Mouse (Mus musculus) embryo, embryonic 10.5 days (tissue): Measurements from ENCODE around the gene Pdk4.

Experiments used
- DNase-seq: peaks from one replicate; pipeline ENCODE4 v3.0.0-alpha.2; 2015; ENCODE audit warnings: low spot score

Gene Pdk4

DNA sequence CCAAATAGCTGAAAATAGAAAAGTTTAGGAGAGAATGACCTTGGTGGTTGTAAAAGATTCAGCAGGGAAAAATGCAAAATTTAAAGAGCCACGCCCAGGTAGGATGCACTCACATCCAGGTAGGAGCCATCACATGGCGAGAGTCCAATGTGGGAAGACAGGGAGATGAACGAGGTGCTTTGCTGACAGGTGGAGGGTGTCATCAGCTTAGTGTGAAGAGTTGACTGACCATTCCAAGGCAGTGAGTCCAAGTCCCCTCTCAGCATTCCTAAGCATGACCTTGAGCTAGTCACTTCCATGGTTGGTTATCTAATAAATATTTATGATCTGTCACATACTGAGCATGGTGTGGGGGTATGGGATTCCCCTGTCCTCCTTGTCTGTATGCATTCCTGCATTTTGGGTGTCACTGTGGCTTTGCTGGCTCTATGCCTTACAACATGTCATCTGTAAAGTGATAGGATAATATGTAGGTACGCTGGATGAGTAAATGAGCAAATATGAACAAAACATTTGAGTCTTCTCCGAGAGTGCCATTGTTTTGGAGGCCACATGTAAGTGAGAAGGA lies 51.7 kb downstream of the Pdk4 start:
- no peak for DNase-seq

DNA sequence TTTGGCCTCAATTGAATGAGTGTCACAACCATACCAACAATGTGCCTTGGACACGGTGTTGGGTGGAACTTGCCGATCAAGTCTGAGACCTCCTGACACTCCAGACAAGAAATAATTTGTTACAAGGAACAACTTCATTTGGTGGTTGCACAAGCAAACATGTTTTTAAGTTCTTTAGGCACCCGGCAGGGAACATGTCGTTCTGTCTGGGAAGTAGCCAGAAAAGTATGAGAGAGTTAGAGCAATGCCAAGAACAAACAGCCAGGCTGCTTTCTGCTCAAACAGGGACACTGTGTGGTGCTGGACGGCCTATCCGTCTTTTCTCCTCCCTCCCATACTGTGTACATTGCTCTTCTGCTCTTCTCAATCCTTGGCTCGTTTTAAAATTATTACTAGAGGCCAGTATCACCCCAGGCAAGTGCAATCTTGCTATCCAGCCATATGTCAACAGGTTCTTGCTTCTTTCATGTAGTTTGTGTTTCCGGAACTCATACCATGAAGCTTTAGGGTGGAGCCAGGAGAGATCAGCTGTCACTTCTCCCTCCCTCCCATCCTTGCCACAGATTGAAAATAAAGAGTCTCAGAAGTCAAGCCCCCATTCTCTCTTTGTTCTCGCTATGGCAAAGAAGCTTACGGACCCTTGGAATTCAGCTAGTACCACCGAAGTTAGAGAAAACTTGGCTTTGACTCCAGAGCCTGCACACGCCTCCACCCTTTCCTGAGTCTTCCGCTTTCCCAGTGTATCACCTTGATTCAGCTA lies 52.8 kb downstream of the Pdk4 start:
- no peak for DNase-seq

DNA sequence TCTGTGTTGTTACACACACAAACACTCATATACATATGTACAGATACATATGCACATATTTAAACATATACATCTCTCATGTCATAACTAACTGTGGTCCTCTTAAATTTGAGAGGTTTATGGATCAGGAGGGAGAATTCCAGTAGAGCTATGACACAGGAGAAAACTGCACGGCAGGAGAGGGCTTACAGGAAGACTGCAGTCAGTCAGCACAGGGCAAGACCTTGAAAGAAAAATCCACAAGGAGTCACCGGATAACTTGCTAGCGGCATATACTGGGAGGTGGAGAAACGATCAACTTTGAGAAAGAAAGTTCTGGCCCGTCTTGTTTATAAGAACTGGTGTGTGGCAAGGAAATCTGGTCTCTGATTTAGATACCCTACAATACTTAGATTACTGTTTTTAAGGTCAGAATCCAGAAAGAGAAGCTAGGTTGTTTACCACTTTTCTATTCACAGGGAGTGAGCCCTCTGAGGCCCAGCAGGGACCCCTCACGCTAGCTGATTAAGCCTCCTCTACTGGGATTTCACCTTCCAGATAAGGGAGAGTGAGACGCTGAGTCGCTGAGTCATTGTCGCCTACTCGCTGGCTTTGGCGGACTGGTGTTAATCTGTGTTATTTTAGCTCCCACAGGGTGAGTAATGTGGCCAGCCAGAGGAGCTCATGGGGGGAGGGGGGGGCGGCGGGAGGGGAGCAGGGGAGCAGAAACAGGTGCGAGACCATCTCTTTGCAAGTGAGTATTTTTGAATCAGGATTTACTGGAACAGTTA lies 53.6 kb downstream of the Pdk4 start:
- DNase-seq: peak; percentile 58

DNA sequence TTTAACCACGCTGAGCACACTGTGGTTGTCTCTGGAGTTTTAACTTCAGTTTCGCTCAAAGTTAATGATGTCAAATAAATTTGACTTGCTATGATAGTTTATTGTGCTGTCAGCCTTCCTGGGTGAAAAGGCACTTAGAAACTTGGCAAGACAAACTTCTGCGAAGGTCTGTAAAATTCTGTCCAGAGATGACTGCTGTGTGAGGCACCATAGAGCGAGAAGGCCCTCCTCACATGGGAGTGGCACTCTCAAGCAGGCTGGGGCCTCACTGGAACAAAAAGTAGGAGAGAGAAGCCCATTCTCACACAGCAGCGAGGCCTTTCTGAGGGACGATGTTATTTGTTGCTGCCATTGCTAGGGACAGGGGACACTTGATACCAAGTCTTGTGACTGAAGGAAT lies 54.9 kb downstream of the Pdk4 start:
- DNase-seq: no peak

DNA sequence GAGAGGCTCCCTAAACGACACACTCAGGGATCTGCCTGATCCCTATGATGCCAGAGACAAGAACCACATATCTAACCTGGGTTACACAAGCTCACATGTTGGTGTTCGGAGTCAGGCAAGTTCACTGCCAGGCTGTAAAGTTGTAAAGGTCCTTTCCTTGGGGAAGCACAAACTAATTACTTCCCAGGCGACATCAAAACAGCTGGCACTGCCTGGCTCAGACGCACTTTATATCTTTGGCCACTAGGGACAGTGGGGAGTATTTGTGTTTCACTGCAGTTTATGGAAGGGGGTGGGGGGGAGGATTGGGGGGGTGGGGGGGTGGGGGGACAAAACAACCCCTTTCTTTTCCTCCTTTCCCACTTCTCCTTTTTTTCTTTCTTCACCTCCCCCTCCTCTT lies 58.4 kb downstream of the Pdk4 start:
- peak; percentile 53 for DNase-seq

DNA sequence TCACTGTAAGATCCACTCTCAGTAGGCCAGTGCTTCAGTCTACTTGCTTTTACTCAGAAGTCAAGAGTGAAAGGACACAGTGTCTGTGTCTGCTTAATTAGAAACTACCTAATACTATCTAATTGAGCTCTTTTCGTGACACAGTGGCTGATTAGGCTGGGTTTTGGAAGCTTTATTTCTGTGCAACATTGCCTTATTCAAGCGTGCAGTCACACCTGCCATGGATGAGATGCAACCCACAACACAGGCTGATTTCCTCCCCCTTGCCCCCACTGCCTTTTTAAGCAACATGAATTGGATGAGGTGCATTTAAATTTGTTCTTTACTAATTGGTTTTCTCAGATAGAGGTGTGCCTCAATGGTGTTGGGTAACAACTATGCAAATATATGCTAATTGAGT lies 62.2 kb downstream of the Pdk4 start:
- DNase-seq: no peak
